Mouse (Mus musculus) ES-Bruce4 (cell line): ENCODE measurements around the gene Slc7a11.

Experiments
- EP300 ChIP-seq: IDR thresholded peaks from 2 replicates; pipeline ENCODE4 v1.6.1; 2011; ENCODE audit warnings: low read depth, low read length; ENCODE audit not compliant: insufficient read depth
- POLR2A ChIP-seq: IDR thresholded peaks from one replicate; pipeline ENCODE4 v1.8.1; 2011; ENCODE audit warnings: low read length; ENCODE audit not compliant: insufficient read depth

DNA sequence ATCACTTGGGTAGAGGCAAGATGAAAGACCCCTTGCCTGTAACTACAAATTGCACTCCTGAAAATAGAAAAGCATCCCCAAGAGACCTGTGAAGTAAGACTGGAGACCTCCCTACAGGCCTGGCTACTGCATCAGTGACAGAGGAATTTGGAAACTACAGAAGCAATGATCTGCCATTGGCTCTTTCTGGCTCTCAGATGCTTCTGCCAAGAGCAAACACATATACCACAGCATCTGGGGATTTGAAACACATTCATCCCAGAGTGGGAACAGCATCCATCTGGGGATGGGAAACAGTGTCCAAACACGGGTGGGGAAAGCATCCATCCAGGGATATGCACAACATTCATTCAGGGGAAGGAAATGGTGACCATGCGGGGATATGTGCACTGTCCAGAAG lies 313.1 kb downstream of the Slc7a11 start:
- TF ChIP-seq EP300: no peak
- no peak for TF ChIP-seq POLR2A
